Mouse (Mus musculus): Measurements from ENCODE around the gene BC049352. TPM values are rescaled to one million over a fixed set of nuclear protein-coding genes. Genes with fewer than 3 reads are reported as not detected.

Gene BC049352
- total and polyA plus RNA-seq, 3 experiments: not detected

Other genes with a start within 250 kb of the BC049352 start
- gene Ube4a, start 216.4 kb upstream of the BC049352 start, total RNA-seq (2012; rRNA removed): 23.3 and 24.2 TPM in 2 replicates
- gene Ube4a, start 216.4 kb upstream of the BC049352 start, polyA plus RNA-seq (2012; ENCODE audit: insufficient read depth in 1 of 2, insufficient read length in 2 of 2, low read depth in 1 of 2, low replicate concordance in 2 of 2, missing spikeins in 1 of 2): 10 to 100 TPM; 32.8 to 37.9 TPM
- 0.35 and 0.42 TPM in 2 replicates for gene Cd3g, start 201.6 kb upstream of the BC049352 start, total RNA-seq (2012; rRNA removed)
- under 1 TPM in 1 of 2 experiments, not detected in 1; 0.47 TPM for gene Cd3g, start 201.6 kb upstream of the BC049352 start, polyA plus RNA-seq (2012; ENCODE audit: insufficient read depth in 1 of 2, insufficient read length in 2 of 2, low read depth in 1 of 2, low replicate concordance in 2 of 2, missing spikeins in 1 of 2)
- gene Cd3d, start 200.2 kb upstream of the BC049352 start, total RNA-seq (2012; rRNA removed): 0.10 TPM in 1 of 2 replicates, not detected in the other
- gene Cd3d, start 200.2 kb upstream of the BC049352 start, polyA plus RNA-seq (2012; ENCODE audit: insufficient read depth in 1 of 2, insufficient read length in 2 of 2, low read depth in 1 of 2, low replicate concordance in 2 of 2, missing spikeins in 1 of 2): not detected
- not detected in 2 replicates for gene Cd3e, start 172.4 kb upstream of the BC049352 start, total RNA-seq (2012; rRNA removed)
- not detected for gene Cd3e, start 172.4 kb upstream of the BC049352 start, polyA plus RNA-seq (2012; ENCODE audit: insufficient read depth in 1 of 2, insufficient read length in 2 of 2, low read depth in 1 of 2, low replicate concordance in 2 of 2, missing spikeins in 1 of 2)
- 0.08 and 0.16 TPM in 2 replicates for gene Mpzl2, start 142.2 kb upstream of the BC049352 start, total RNA-seq (2012; rRNA removed)
- gene Mpzl2, start 142.2 kb upstream of the BC049352 start, polyA plus RNA-seq (2012; ENCODE audit: insufficient read depth in 1 of 2, insufficient read length in 2 of 2, low read depth in 1 of 2, low replicate concordance in 2 of 2, missing spikeins in 1 of 2): under 1 TPM in 1 of 2 experiments, not detected in 1; 0.39 TPM
- gene Mpzl3, start 126.8 kb upstream of the BC049352 start, total RNA-seq (2012; rRNA removed): not detected in 2 replicates
- gene Mpzl3, start 126.8 kb upstream of the BC049352 start, polyA plus RNA-seq (2012; ENCODE audit: insufficient read depth in 1 of 2, insufficient read length in 2 of 2, low read depth in 1 of 2, low replicate concordance in 2 of 2, missing spikeins in 1 of 2): not detected
- gene Jaml, start 102.8 kb upstream of the BC049352 start, total RNA-seq (2012; rRNA removed): not detected in 2 replicates
- not detected for gene Jaml, start 102.8 kb upstream of the BC049352 start, polyA plus RNA-seq (2012; ENCODE audit: insufficient read depth in 1 of 2, insufficient read length in 2 of 2, low read depth in 1 of 2, low replicate concordance in 2 of 2, missing spikeins in 1 of 2)
- not detected in 2 replicates for gene Scn2b, start 64.2 kb upstream of the BC049352 start, total RNA-seq (2012; rRNA removed)
- not detected for gene Scn2b, start 64.2 kb upstream of the BC049352 start, polyA plus RNA-seq (2012; ENCODE audit: insufficient read depth in 1 of 2, insufficient read length in 2 of 2, low read depth in 1 of 2, low replicate concordance in 2 of 2, missing spikeins in 1 of 2)
- not detected in 2 replicates for gene Scn4b, start 43.6 kb upstream of the BC049352 start, total RNA-seq (2012; rRNA removed)
- gene Scn4b, start 43.6 kb upstream of the BC049352 start, polyA plus RNA-seq (2012; ENCODE audit: insufficient read depth in 1 of 2, insufficient read length in 2 of 2, low read depth in 1 of 2, low replicate concordance in 2 of 2, missing spikeins in 1 of 2): not detected
- not detected in 2 replicates for gene Tmprss4, start 22.1 kb downstream of the BC049352 start, total RNA-seq (2012; rRNA removed)
- gene Tmprss4, start 22.1 kb downstream of the BC049352 start, polyA plus RNA-seq (2012; ENCODE audit: insufficient read depth in 1 of 2, insufficient read length in 2 of 2, low read depth in 1 of 2, low replicate concordance in 2 of 2, missing spikeins in 1 of 2): not detected
- gene Il10ra, start 87.1 kb downstream of the BC049352 start, total RNA-seq (2012; rRNA removed): not detected in 2 replicates
- not detected for gene Il10ra, start 87.1 kb downstream of the BC049352 start, polyA plus RNA-seq (2012; ENCODE audit: insufficient read depth in 1 of 2, insufficient read length in 2 of 2, low read depth in 1 of 2, low replicate concordance in 2 of 2, missing spikeins in 1 of 2)
- not detected in 2 replicates for gene Tmprss13, start 137.1 kb downstream of the BC049352 start, total RNA-seq (2012; rRNA removed)
- not detected for gene Tmprss13, start 137.1 kb downstream of the BC049352 start, polyA plus RNA-seq (2012; ENCODE audit: insufficient read depth in 1 of 2, insufficient read length in 2 of 2, low read depth in 1 of 2, low replicate concordance in 2 of 2, missing spikeins in 1 of 2)
- not detected in 2 replicates for gene Fxyd6, start 188.2 kb downstream of the BC049352 start, total RNA-seq (2012; rRNA removed)
- gene Fxyd6, start 188.2 kb downstream of the BC049352 start, polyA plus RNA-seq (2012; ENCODE audit: insufficient read depth in 1 of 2, insufficient read length in 2 of 2, low read depth in 1 of 2, low replicate concordance in 2 of 2, missing spikeins in 1 of 2): not detected
- gene Fxyd2, start 217.7 kb downstream of the BC049352 start, total RNA-seq (2012; rRNA removed): not detected in 2 replicates
- not detected for gene Fxyd2, start 217.7 kb downstream of the BC049352 start, polyA plus RNA-seq (2012; ENCODE audit: insufficient read depth in 1 of 2, insufficient read length in 2 of 2, low read depth in 1 of 2, low replicate concordance in 2 of 2, missing spikeins in 1 of 2)
- gene Dscaml1, start 244.6 kb downstream of the BC049352 start, total RNA-seq (2012; rRNA removed): not detected in 2 replicates
- gene Dscaml1, start 244.6 kb downstream of the BC049352 start, polyA plus RNA-seq (2012; ENCODE audit: insufficient read depth in 1 of 2, insufficient read length in 2 of 2, low read depth in 1 of 2, low replicate concordance in 2 of 2, missing spikeins in 1 of 2): not detected